Mouse (Mus musculus): Measurements from ENCODE around the gene Fndc3b.

GRCm38 (mm10) chr3:27467505-27468020, 243.5 kb downstream of the Fndc3b start:
- no peak for TF ChIP-seq GATA1 (IDR thresholded peaks at IDR 0.05; ENCODE audit: borderline replicate concordance, low read length)
- no peak for TF ChIP-seq FLI1 (IDR thresholded peaks at IDR 0.05; ENCODE audit: low read length)
